Mouse (Mus musculus) embryonic fibroblast, embryonic 13.5 days (primary cell): ENCODE measurements around the gene Klhl33.

Experiments
- CTCF ChIP-seq: IDR thresholded peaks from 2 replicates; pipeline ENCODE4 v1.5.1; 2011; ENCODE audit warnings: mild to moderate bottlenecking, control low read depth, low read length, moderate library complexity, borderline replicate concordance; ENCODE audit not compliant: insufficient read depth
- POLR2A ChIP-seq: IDR thresholded peaks from 2 replicates; pipeline ENCODE4 v1.6.1; 2011; ENCODE audit warnings: low read depth, mild to moderate bottlenecking, control low read depth, low read length, moderate library complexity

DNA sequence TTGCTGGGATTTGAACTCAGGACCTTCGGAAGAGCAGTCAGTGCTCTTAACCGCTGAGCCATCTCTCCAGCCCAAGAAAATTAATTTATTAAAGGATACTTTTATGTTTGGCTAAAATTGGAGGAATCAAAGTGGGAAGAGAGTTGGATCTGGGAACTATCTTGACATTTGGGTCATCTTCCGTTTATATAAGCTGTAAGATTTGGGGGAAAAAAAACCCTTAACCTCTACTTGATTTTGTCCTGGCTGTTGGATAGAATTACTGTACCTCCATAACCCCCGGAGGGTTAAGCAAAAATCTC is 7.5 kb upstream of the Klhl33 start:
- TF ChIP-seq CTCF (no peak), POLR2A (no peak)
